ENCODE assay signal across 31 mouse cellular contexts in genomic region chr15:37080931-37081330, GRCm38 (mm10).
DNase-seq lines count a peak whose midpoint lies in the region; ATAC-seq and TF ChIP-seq lines count a peak whose summit lies in the region.
"Had no signal": no experiment of that assay in that cellular context is flagged by ENCODE, and none has a peak within 500 bp of the region (broad histone marks: within the 10 kb centered on the region; RNA-seq: fewer than 3 reads in every experiment).

No protein-coding gene starts in this region.

- H3K27ac ChIP-seq in kidney, embryonic 14.5 days (ENCODE audit: low read depth, low read length) = no peak overlapping the region
- H3K27ac ChIP-seq in thymus, adult 2 months (ENCODE audit: control insufficient read depth, insufficient read depth, low read length) = no peak overlapping the region
- H3K27ac ChIP-seq: embryonic facial prominence, embryonic 12.5 days; heart, adult 2 months; heart, embryonic 13.5 days; limb, embryonic 10.5 days; limb, embryonic 15.5 days; liver, embryonic 13.5 days; midbrain, embryonic 12.5 days; neural tube, embryonic 13.5 days had no signal

- peak; percentile 67 for DNase-seq in kidney, adult 11 months
- DNase-seq in thymus, postnatal 14 days = peak; percentile 0
- no peak for DNase-seq in thymus, adult 2 months
- DNase-seq in kidney, adult 9 months = peak; percentile 62
- no peak for DNase-seq in neural tube, embryonic 10.5 days (ENCODE audit: extremely low spot score, low spot score)
- no peak for DNase-seq in embryo, embryonic 9.5 days (ENCODE audit: extremely low spot score)
- DNase-seq: adrenal gland, postnatal 10 days; cerebellum, adult 18-20 months; cerebellum, postnatal 14 days; gastrocnemius, postnatal 36 days; heart, adult 2 months; heart, postnatal 14 days; layer of hippocampus, adult 9-11 months; liver, embryonic 13.5 days; lung, adult 18-20 months; lung, postnatal 4 days; right cerebral cortex, postnatal 4 days; thymus, postnatal 25 days had no signal

- H3K4me2 ChIP-seq in kidney, embryonic 14.5 days (replicated peaks; ENCODE audit: low read depth, low read length) = no peak overlapping the region
- H3K4me2 ChIP-seq: embryonic facial prominence, embryonic 12.5 days; heart, embryonic 13.5 days; limb, embryonic 15.5 days; liver, embryonic 13.5 days; midbrain, embryonic 12.5 days; neural tube, embryonic 13.5 days had no signal

- no peak overlapping the region for H3K9ac ChIP-seq in kidney, embryonic 14.5 days (ENCODE audit: low read depth, low read length)
- H3K9ac ChIP-seq: embryonic facial prominence, embryonic 12.5 days; heart, embryonic 13.5 days; limb, embryonic 15.5 days; liver, embryonic 13.5 days; midbrain, embryonic 12.5 days; neural tube, embryonic 13.5 days had no signal

- WGBS in kidney, embryonic 14.5 days = 90% methylated on average over 2 of the region's 2 CpGs
- 96% methylated on average over 2 of the region's 2 CpGs for WGBS in thymus, adult 2 months

- H3K9me3 ChIP-seq in kidney, embryonic 14.5 days (ENCODE audit: control insufficient read depth, low read length) = no peaks in the 10 kb centered on the region; the same call in 1 of the 2 replicates
- H3K9me3 ChIP-seq: embryonic facial prominence, embryonic 12.5 days; limb, embryonic 15.5 days; liver, embryonic 13.5 days; midbrain, embryonic 12.5 days had no signal

- no peaks in the 10 kb centered on the region for H3K36me3 ChIP-seq in kidney, embryonic 14.5 days (ENCODE audit: control insufficient read depth, insufficient read depth, low read length)
- H3K36me3 ChIP-seq in thymus, adult 2 months (ENCODE audit: control insufficient read depth, insufficient read depth, low read length) = no peaks in the 10 kb centered on the region
- H3K36me3 ChIP-seq: embryonic facial prominence, embryonic 12.5 days; heart, embryonic 13.5 days; limb, embryonic 10.5 days; limb, embryonic 15.5 days; liver, embryonic 13.5 days; midbrain, embryonic 12.5 days; neural tube, embryonic 13.5 days had no signal

- no peak for TF ChIP-seq CTCF in thymus, adult 2 months (IDR thresholded peaks at IDR 0.05; ENCODE audit: borderline replicate concordance, control insufficient read depth, extremely low read depth, insufficient read depth, low read length, poor library complexity)

- no peak for ATAC-seq in kidney, embryonic 14.5 days (ENCODE audit: low FRiP score, low TSS enrichment)
- ATAC-seq in cerebellum, adult (ENCODE audit: insufficient number of reproducible peaks, low FRiP score, low TSS enrichment) = no peak
- ATAC-seq: forebrain, embryonic 14.5 days; hindbrain, embryonic 16.5 days; lung, postnatal 0 days had no signal

- TF ChIP-seq POLR2A in thymus, adult 2 months (IDR thresholded peaks at IDR 0.05; ENCODE audit: control insufficient read depth, extremely low read depth, insufficient read depth, low read length, poor library complexity) = no peak

- H3K4me1 ChIP-seq in kidney, embryonic 14.5 days (ENCODE audit: control insufficient read depth, insufficient read depth, low read length) = no peaks in the 10 kb centered on the region
- H3K4me1 ChIP-seq in thymus, adult 2 months (replicated peaks; ENCODE audit: control insufficient read depth, insufficient read depth, low read length) = no peaks in the 10 kb centered on the region
- H3K4me1 ChIP-seq: embryonic facial prominence, embryonic 12.5 days; heart, embryonic 13.5 days; limb, embryonic 10.5 days; limb, embryonic 15.5 days; midbrain, embryonic 12.5 days; neural tube, embryonic 13.5 days had no signal

- H3K4me3 ChIP-seq in kidney, embryonic 14.5 days (ENCODE audit: low read length) = no peak overlapping the region
- H3K4me3 ChIP-seq in thymus, adult 2 months (ENCODE audit: control insufficient read depth, insufficient read depth, low read length) = no peak overlapping the region
- H3K4me3 ChIP-seq: embryonic facial prominence, embryonic 12.5 days; heart, adult 2 months; heart, embryonic 13.5 days; limb, embryonic 10.5 days; limb, embryonic 15.5 days; liver, embryonic 13.5 days; megakaryocyte, embryonic 14.5 days; midbrain, embryonic 12.5 days; myocyte; neural tube, embryonic 13.5 days had no signal

- H3K27me3 ChIP-seq in kidney, embryonic 14.5 days (ENCODE audit: control insufficient read depth, insufficient read depth, low read length) = no peaks in the 10 kb centered on the region
- no peaks in the 10 kb centered on the region for H3K27me3 ChIP-seq in thymus, adult 2 months (ENCODE audit: control insufficient read depth, insufficient read depth, low read length)
- H3K27me3 ChIP-seq: embryonic facial prominence, embryonic 12.5 days; heart, embryonic 13.5 days; limb, embryonic 15.5 days; liver, embryonic 13.5 days; megakaryocyte, embryonic 14.5 days; midbrain, embryonic 12.5 days; neural tube, embryonic 13.5 days had no signal

Comparison
In these comparisons a context has a peak if more than half of its experiments do, and no peak if none do; other contexts are left out.
1. DNase-seq: peak in kidney, adult 11 months (single experiment), thymus, postnatal 14 days (single experiment) and kidney, adult 9 months (single experiment); none in thymus, adult 2 months (single experiment), neural tube, embryonic 10.5 days (single experiment) and embryo, embryonic 9.5 days (single experiment).